Mouse (Mus musculus) cerebellum, postnatal 10 days (tissue): Measurements from ENCODE around the gene Kif1b.
A peak's percentile ranks its signal among the peaks of the same experiment; 100 is the strongest.
"Not testable (repeated sequence)": the region's sequence is repeated elsewhere in the genome, so short reads cannot be mapped to it uniquely, and the experiment has no call there.

Experiments
- DNase-seq, 2 experiments: peaks; one replicate each; pipeline ENCODE4 v3.0.0; 2021; ENCODE audit warnings: mixed read lengths in 2 of 2

Gene Kif1b

GRCm38 (mm10) chr4:149264895-149265294 is 42.6 kb downstream of the Kif1b start:
- DNase-seq, result no peak

DNA sequence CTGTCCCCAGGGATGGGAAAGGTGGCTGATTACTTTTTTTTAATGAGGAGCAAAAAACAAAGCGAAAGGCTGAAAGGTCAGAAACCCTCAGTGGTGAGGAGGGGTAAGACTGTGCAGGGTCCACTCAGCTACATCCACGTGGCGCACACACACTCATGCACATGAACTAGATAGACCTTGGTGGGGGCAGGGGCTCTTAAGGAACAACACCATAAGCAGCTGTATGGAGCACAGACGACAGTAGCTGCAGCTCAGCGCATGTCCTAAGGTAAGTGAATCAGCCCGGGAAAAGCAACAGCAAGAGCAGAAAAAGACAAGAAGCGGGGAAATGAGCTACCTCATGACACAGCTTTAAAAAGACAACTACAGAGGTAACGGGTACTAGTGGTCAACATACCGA is 44.3 kb downstream of the Kif1b start:
- DNase-seq, result no peak

GRCm38 (mm10) chr4:149261466-149261865 is 46.0 kb downstream of the Kif1b start:
- DNase-seq, result no peak

DNA sequence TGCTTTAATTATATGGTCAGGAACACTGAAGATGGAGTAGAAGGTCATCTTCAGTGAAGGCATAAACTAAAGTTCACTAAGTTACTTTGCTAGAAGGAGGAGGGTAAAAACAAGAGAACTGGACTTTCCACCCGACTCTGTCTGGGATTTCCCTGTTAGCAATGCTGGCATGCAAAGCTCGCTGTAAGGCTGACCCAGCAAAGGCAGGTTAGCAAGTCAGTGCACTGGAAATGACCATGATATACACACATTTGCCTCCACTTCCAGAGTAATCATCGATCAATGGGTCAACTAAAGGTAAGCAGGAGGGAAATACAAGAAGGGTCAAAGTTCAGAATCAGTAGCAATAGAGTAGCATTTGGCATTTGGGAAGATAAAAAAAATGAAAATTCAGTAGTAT is 46.6 kb downstream of the Kif1b start:
- DNase-seq, result no peak

DNA sequence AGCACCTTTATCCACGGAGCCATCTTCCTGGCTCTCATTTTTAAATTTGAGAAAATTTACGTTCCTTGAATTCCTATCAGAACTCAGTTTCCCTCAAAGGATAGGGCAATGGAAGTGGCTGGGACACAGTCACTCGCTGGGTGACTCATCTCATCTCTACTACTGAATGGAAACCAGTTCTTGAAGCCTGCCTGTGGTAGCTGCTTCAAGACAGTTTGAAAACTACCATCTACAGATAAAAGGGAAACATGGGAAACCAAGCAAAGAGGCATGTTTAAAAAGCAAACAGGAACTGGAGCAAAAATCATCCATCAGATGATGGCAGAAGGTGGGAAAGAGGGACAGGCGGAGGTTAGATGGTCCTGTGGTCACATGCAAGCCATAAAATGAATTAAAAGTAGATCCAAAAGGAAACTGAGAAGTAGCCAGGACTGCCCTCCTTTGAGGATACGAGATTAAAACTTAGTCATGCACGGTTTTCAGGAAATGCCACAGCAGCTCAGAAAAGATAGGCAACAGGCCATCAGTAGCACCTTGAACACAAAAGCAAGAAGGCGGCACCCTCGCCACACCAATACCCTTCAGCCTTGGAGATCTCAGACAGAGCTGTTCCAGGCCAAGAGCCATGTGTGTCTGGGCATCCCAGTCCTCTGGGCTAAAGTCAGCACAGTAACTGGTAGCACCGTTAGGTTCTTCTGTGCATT is 48.0 kb downstream of the Kif1b start:
- no peak for DNase-seq

DNA sequence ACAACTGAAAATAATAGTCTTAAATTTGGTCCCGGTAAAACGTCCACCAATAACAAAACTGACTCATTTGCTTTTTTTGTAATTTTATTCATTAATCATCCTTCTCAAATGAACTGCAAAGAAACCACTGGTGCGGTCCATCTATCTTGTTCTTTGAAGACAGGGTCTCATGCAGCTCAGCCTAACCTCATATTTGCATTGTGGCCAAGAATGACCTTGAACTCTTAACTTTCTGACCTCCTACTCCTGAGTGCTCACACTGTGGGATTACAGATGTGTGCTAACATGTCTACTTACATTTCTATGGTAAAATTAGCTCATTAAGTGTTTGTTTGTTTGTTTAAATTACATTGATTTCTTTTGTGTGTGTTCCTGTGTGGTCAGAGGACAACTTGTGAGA is 48.6 kb downstream of the Kif1b start:
- no peak for DNase-seq

DNA sequence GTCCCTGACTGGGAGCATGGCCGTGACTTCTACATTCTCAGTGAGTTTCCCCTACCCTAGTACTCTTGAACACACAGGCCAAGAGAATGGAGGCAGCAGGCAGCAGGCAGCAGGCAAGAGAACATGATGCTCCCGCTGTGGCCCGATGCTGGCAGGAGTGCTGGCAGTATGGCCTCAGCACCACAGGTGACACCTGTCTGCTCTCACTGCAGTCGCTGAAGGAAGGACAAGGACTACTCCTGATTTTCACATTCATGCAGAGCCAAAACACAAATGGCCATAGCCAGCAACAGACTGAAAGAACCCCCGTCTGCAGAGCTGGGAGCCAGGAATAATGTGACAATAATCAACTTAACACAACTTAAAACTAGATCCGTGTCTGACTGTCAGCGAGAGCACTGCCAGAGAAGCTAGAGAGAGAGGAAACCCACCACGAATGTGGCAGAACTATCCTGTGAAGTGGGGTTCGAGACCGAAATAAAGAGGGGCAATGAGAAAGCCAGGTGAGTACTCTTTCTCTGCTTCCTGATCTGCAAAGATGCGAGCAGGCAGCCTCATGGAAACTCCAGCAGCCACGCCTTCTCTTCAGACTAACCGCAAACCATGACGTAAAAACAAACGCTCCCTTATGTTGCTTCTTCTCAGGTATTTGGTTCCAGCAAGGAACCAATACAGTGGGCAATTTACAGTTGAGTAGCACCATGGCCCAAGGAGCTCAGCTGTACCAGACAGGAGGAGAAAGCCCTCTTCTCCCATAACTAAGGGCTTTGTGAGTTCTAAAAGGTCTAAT is 50.8 kb downstream of the Kif1b start:
- DNase-seq, result peak; percentile 59 to 74

- DNase-seq, result no peak
Observed at GRCm38 (mm10) chr4:149255277-149256270, 51.9 kb downstream of the Kif1b start.

- DNase-seq, result no peak
Observed at GRCm38 (mm10) chr4:149254827-149255226, 52.7 kb downstream of the Kif1b start.

- DNase-seq, result no peak
Observed at GRCm38 (mm10) chr4:149249311-149249710, 58.2 kb downstream of the Kif1b start.

GRCm38 (mm10) chr4:149247772-149248171 is 59.7 kb downstream of the Kif1b start:
- no peak for DNase-seq

GRCm38 (mm10) chr4:149247156-149247633 is 60.3 kb downstream of the Kif1b start:
- peak in 1 of 2 experiments; percentile 35 for DNase-seq

- DNase-seq, result no peak
Observed at GRCm38 (mm10) chr4:149246578-149247155, 60.8 kb downstream of the Kif1b start.

DNA sequence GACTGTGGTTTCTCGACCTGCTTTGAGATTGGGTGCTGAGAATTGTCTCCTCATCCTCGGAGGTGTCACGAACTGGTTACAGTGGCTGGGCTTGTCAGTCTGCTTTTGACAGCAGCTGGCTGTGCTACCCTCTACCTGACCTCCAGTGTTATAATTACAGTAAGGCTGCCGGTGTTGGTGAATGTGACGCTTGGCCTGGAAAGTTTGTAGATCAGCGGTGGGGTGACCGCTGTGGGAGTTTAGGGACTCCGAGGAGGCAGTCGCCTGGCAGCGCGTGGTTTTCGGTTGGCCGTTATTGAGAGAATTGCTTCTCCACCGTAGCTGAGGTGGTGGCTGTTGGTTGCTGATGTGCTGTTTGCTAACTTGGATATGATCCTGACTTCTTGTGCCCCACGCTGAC is 70.5 kb downstream of the Kif1b start:
- DNase-seq, result no peak

GRCm38 (mm10) chr4:149233938-149234337 is 73.6 kb downstream of the Kif1b start:
- no peak for DNase-seq

GRCm38 (mm10) chr4:149228682-149229081 is 78.8 kb downstream of the Kif1b start:
- DNase-seq, result not testable (repeated sequence)

DNA sequence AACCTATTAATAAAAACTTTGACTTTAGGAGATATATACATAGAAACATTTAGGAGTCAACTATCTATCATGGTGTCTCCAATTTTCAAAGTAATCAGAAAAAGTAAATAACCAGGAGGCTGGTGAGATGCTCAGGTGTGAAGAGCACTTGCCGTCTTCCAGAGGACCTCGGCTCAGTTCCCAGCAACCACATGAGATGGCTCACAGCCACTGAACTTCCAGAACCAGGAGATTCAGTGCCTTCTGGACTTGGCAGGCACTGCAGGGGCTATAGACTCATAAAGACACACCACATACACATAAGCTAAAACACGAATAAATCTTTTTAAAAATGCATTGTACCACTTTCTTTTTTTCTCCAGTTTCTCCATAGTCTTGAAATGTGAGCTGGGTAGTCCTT is 79.2 kb downstream of the Kif1b start:
- peak in 1 of 2 experiments; percentile 33 for DNase-seq

GRCm38 (mm10) chr4:149226311-149226710 is 81.2 kb downstream of the Kif1b start:
- DNase-seq, result no peak

DNA sequence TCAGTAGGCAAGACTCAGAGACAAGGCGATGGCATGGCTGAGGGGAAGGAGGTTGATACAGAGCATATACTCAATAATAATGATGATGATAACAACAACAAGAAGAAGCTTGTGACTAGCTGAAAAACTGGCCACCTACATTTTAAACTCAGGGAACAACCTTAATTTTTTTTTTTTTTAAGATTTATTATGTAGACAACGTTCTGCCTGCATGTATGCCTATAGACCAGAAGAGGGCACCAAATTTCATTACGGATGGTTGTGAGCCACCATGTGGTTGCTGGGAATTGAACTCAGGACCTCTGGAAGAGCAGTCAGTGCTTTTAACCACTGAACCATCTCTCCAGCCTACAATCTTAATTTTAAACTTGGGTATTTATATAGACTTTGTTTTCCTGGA is 84.0 kb downstream of the Kif1b start:
- DNase-seq, result no peak

DNA sequence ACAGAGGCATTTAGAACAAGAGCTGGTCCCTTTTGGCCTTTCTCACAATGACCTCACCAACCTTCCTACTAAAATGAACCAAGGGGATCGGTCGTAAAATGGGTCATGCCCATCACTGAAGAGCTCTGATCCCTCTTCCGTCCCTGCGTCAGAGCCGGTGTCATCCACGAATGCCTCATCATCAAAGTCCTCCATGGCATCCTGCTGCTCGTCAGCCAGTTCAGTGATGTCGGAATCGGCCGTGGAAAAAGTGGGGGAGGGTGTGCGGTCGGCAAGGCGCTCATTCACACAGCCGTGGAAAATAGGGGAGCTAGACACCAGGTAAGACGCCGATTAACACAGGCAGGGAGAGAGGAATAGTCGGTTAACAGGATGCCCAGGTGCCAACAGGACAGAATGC is 87.0 kb downstream of the Kif1b start:
- peak; percentile 13 to 23 for DNase-seq

GRCm38 (mm10) chr4:149220042-149220473 is 87.4 kb downstream of the Kif1b start:
- DNase-seq, result peak; percentile 76 to 77

GRCm38 (mm10) chr4:149219401-149220041 is 88.0 kb downstream of the Kif1b start:
- DNase-seq, result peak in 1 of 2 experiments; percentile 17
